Mouse (Mus musculus) megakaryocyte, embryonic 14.5 days (primary cell): ENCODE results near the gene Usp46.

Experiments used
- FLI1 ChIP-seq: IDR thresholded peaks from 2 replicates; pipeline ENCODE4 v1.6.1; 2012; ENCODE audit warnings: low read length, inconsistent platforms, mixed read lengths
- GATA1 ChIP-seq: IDR thresholded peaks from 3 replicates; pipeline ENCODE4 v1.6.1; 2012; ENCODE audit warnings: mixed read lengths, low read length, inconsistent platforms, borderline replicate concordance

GRCm38 (mm10) chr5:74092481-74092832, 24.2 kb upstream of the Usp46 start:
- TF ChIP-seq GATA1 = no peak
- TF ChIP-seq FLI1 = no peak
